Mouse (Mus musculus) CH12.LX (cell line): ENCODE measurements around the gene Dclk1.

Source experiments
- EP300 ChIP-seq: IDR thresholded peaks from 2 replicates; pipeline ENCODE4 v1.6.1; 2011; ENCODE audit warnings: low read length, improper control_type of control experiment
- MYC ChIP-seq: IDR thresholded peaks from 2 replicates; pipeline ENCODE4 v1.6.1; 2011; ENCODE audit warnings: low read depth, mild to moderate bottlenecking, improper control_type of control experiment, low read length
- POLR2A ChIP-seq: IDR thresholded peaks from 2 replicates; pipeline ENCODE4 v1.6.1; 2011; ENCODE audit warnings: low read depth, mild to moderate bottlenecking, improper control_type of control experiment, low read length
- ZMIZ1 ChIP-seq: IDR thresholded peaks from 2 replicates; pipeline ENCODE4 v1.6.1; 2012; ENCODE audit warnings: low read depth, mild to moderate bottlenecking, inconsistent platforms, low read length, improper control_type of control experiment

DNA sequence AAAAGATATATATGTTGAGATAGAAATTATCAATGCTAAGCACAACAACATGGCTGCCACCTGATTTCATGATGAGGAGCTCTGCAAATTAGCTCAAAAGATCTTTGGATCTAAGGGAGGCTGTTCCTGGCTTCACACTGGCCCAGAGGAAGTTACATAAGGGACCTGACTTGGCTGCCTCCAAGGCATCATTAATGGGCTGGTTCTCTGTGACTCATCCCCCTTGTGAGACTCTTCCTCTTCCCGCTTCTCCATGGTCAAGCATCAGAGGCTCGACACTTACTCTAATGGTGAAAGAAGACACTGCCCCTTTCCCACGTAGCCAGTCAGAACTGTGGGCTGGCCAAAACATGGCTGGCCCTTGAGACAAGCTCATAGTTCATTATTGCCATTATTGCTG lies 209.7 kb downstream of the Dclk1 start:
- TF ChIP-seq POLR2A (no peak), MYC (no peak), EP300 (no peak), ZMIZ1 (no peak)
